Mouse (Mus musculus): Measurements from ENCODE around the gene 2310007B03Rik.

- TF ChIP-seq POLR2A (IDR thresholded peaks at IDR 0.05; ENCODE audit: control insufficient read depth, low read depth, low read length) = no peak
- no peak for TF ChIP-seq CTCF (IDR thresholded peaks at IDR 0.05; ENCODE audit: control insufficient read depth, insufficient read depth, insufficient replicate concordance, low read depth, low read length)
These were observed 16.0 kb upstream of the 2310007B03Rik start for GRCm38 (mm10) chr1:93176525-93177332.

Measured in testis, adult 2 months (tissue).